Mouse (Mus musculus) liver, adult 2 months (tissue): ENCODE results near the gene Ago1. TPM values are rescaled to one million over a fixed set of nuclear protein-coding genes. Genes with fewer than 3 reads are reported as not detected.

Experiments
- DNase-seq: peaks from one replicate; pipeline ENCODE4 v3.0.0-alpha.2; 2011; ENCODE audit warnings: low read depth, low spot score; ENCODE audit errors: extremely low read depth
- H3K27ac ChIP-seq: fragments of 200-500 bp; replicated peaks from 2 replicates; pipeline ENCODE4 v1.5.1; 2012; ENCODE audit warnings: low read depth, mild to moderate bottlenecking, control low read depth, inconsistent platforms, low read length; ENCODE audit not compliant: insufficient read depth
- H3K27me3 ChIP-seq: fragments of 200-500 bp; 2 replicates; pipeline ENCODE4 v1.6.1; 2012; ENCODE audit warnings: mild to moderate bottlenecking, moderate library complexity, low read length, inconsistent platforms; ENCODE audit not compliant: control insufficient read depth, insufficient read depth
- H3K36me3 ChIP-seq: fragments of 200-500 bp; 2 replicates; pipeline ENCODE4 v1.6.1; 2012; ENCODE audit warnings: low read length, inconsistent platforms; ENCODE audit not compliant: control insufficient read depth, insufficient read depth
- H3K4me1 ChIP-seq: fragments of 200-500 bp; 2 replicates; pipeline ENCODE4 v1.6.1; 2011; ENCODE audit warnings: low read length; ENCODE audit not compliant: control insufficient read depth, insufficient read depth
- H3K4me3 ChIP-seq: fragments of 200-500 bp; 2 replicates; pipeline ENCODE4 v1.5.1; 2011; ENCODE audit warnings: low read depth, mild to moderate bottlenecking, control low read depth, low read length, moderate library complexity; ENCODE audit not compliant: insufficient read depth
- H3K79me2 ChIP-seq: fragments of 200-500 bp; 2 replicates; pipeline ENCODE4 v1.6.1; 2012; ENCODE audit warnings: inconsistent platforms, mild to moderate bottlenecking, low read length, moderate library complexity; ENCODE audit not compliant: control insufficient read depth, insufficient read depth
- H3K9ac ChIP-seq: fragments of 200-500 bp; 2 replicates; pipeline ENCODE4 v1.6.1; 2012; ENCODE audit warnings: low read depth, mild to moderate bottlenecking, control low read depth, inconsistent platforms, low read length
- CTCF ChIP-seq: fragments of 200-500 bp; IDR thresholded peaks from 2 replicates; pipeline ENCODE4 v1.5.1; 2011; ENCODE audit warnings: low read depth, low read length, control low read depth
- POLR2A ChIP-seq: fragments of 200-500 bp; IDR thresholded peaks from 2 replicates; pipeline ENCODE4 v1.6.1; 2011; ENCODE audit warnings: low read length, control low read depth; ENCODE audit not compliant: insufficient read depth; ENCODE audit errors: extremely low read depth
- WGBS: fragments of 180-500 bp; shearing (Covaris S2); methylation state at CpG from one replicate; pipeline ENCODE4 v1.1.7; 2018; 5-methylcytosine and 5-hydroxymethylcytosine counted together
- polyA plus RNA-seq: library from polyadenylated mRNA; depleted of rRNA; stranded (reverse); fragments of >200 nt; gene quantifications from 2 replicates; pipeline ENCODE4 v1.2.3, GENCODE M21; 2012
- total RNA-seq: library from RNA; depleted of rRNA; stranded (reverse); fragments of >200 nt; gene quantifications from 2 replicates; pipeline ENCODE4 v1.2.3, GENCODE M21; 2014

The Ago1 gene
- total and polyA plus RNA-seq, 2 experiments, result 6.5 to 9.7 TPM

DNA sequence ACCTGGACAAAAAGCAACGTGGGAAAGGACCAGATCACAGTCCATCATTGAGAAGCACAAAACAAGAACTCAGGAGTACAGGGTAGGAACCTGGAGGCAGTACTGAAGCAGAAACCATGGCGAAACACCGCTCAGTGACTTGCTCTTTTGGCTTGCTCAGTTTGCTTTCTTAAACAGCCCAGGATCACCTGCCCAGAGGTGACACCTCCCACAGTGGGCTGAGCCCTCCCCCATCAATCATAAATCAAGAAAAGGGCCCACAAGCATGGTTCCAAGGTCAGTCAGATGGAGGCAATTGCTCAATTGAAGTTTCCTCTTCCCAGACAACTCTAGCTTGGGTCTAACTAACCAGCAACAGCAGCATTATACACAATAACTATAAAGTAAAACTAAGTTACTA is 15.5 kb upstream of the Ago1 start:
- Histone ChIP-seq H3K4me1 (peaks cover 2% of the 10 kb centered on the region; the same call in 1 of the 2 replicates), H3K79me2 (no peaks in the 10 kb centered on the region), H3K27me3 (no peaks in the 10 kb centered on the region), H3K9ac (no peak overlapping the region), H3K27ac (no peak overlapping the region), H3K4me3 (no peak overlapping the region), H3K36me3 (no peaks in the 10 kb centered on the region)
- WGBS, result 76% methylated on average over 3 of the region's 3 CpGs
- TF ChIP-seq POLR2A, result no peak
- TF ChIP-seq CTCF, result no peak
- DNase-seq, result no peak

DNA sequence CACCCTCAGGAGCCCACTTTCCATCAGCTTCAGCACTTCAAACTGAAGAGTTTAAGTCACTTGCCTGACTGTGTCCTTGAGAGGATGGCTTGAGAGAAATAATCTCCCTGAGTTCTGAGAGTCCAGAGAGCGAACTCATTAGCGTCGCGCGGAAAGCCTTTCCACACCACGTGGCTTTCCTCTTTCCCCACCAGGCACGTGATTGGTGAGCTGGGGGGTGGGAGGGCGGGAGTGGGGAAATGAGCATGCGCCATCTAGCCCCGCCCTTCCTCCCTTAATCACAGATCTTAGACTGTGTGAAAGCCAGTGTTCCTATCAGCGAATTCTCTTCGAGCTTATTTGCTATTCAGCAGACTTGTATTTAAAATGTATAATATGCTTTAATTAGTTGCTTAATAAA is 14.6 kb upstream of the Ago1 start:
- Histone ChIP-seq H3K36me3 (no peaks in the 10 kb centered on the region), H3K9ac (no peak overlapping the region), H3K27ac (no peak overlapping the region), H3K4me3 (no peak overlapping the region), H3K79me2 (no peaks in the 10 kb centered on the region), H3K27me3 (no peaks in the 10 kb centered on the region), H3K4me1 (peaks cover 2% of the 10 kb centered on the region; the same call in 1 of the 2 replicates)
- DNase-seq, result no peak
- TF ChIP-seq CTCF (no peak), POLR2A (no peak)
- 86% methylated on average over 12 of the region's 12 CpGs for WGBS

DNA sequence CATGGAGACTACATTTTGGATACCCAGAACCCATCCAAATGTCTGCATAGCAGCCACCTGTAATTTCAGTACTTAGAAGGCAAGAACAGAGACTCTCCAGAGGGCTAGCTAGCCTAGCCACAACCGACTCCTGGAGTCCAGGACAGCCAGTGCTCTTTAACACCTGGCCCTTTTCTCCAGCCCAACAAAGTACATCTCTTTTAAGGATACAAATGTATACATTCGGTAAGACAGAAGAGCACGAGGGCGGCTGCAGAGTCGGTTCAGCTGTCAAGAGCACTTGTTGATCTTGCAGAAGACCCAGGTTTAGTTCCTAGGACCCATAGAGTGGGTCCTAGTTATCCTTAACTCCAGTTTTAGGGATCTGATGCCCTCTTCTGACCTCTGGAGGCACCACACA is 13.1 kb upstream of the Ago1 start:
- no peak overlapping the region for H3K4me3 ChIP-seq
- H3K27ac ChIP-seq, result no peak overlapping the region
- no peak for DNase-seq
- 96% methylated on average over 5 of the region's 5 CpGs for WGBS
- H3K79me2 ChIP-seq, result no peaks in the 10 kb centered on the region
- peaks cover 2% of the 10 kb centered on the region; the same call in 1 of the 2 replicates for H3K4me1 ChIP-seq
- no peak for TF ChIP-seq POLR2A
- no peak for TF ChIP-seq CTCF
- H3K36me3 ChIP-seq, result no peaks in the 10 kb centered on the region
- no peak overlapping the region for H3K9ac ChIP-seq
- H3K27me3 ChIP-seq, result no peaks in the 10 kb centered on the region

DNA sequence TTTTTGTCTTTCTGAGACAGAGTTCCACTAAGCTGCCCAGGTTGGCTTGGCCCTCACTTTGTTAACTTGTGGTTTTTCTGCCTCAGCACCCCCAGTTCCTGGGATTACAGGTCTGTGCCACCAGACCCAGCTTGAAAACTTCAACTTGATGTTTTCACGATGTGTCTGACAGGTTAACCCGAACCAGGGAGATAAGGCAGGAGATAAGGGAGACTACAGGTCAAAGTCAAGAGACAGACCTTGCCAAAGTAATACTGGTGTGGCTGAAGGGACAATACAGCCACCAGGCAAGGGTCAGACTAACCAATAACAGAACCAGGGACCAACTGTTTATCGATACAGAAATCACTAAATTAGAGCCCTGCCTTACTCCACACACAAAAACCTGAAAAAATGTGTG is 11.9 kb upstream of the Ago1 start:
- TF ChIP-seq CTCF (no peak), POLR2A (no peak)
- Histone ChIP-seq H3K27ac (no peak overlapping the region), H3K79me2 (no peaks in the 10 kb centered on the region), H3K4me1 (peaks cover 2% of the 10 kb centered on the region; the same call in 1 of the 2 replicates), H3K27me3 (no peaks in the 10 kb centered on the region), H3K9ac (no peak overlapping the region), H3K4me3 (no peak overlapping the region), H3K36me3 (no peaks in the 10 kb centered on the region)
- WGBS, result 17% methylated on average over 3 of the region's 3 CpGs
- peak; percentile 73 for DNase-seq

DNA sequence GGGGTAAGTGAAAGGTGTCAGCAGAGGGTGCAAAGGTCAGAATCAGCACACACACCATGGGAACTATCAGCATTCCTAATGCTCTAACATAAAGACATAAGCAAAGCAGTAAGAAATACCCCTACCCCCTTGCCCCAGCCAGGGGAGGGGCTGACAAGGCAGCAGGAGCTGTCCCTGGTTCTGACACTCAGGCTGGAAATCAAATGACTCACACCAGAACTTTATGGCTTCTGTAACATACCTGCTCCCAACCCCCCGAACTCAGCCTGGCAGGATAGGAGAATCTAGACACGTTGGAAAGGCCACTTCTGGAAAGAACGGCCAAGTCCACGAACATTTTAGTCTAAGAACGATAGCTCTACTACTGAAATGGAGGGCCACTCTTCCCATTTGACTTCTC is 4.6 kb upstream of the Ago1 start:
- Histone ChIP-seq H3K27me3 (no peaks in the 10 kb centered on the region), H3K4me1 (0 out of 2 replicates have a peak, but pooled peaks cover 2% of the 10 kb centered on the region), H3K9ac (no peak overlapping the region), H3K79me2 (no peaks in the 10 kb centered on the region; the same call in 1 of the 2 replicates), H3K27ac (no peak overlapping the region), H3K36me3 (no peaks in the 10 kb centered on the region), H3K4me3 (no peak overlapping the region)
- no peak for DNase-seq
- 47% methylated on average over 5 of the region's 5 CpGs for WGBS
- TF ChIP-seq CTCF, result no peak
- TF ChIP-seq POLR2A, result no peak

DNA sequence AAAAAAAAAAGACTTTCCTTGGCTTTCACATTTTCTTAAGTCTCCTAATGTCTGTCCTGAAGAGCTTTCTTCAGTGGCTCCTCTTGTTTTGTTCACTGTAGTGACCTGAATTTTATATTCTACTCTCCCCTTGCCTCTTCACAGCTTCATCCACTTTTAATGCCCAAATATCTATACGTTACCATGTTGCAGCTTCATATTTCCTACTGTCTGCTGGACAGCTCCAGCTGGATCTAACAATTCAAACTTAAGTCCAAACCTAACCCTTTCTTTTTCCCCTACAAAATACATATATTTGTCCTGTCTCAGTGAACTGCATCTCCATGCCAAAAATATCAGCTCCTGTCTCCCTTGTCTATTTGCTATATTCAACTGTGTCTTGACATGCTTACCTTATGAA is 951 bp upstream of the Ago1 start:
- 0 out of 2 replicates have a peak, but pooled peaks cover 2% of the 10 kb centered on the region for H3K4me1 ChIP-seq
- H3K9ac ChIP-seq, result no peak overlapping the region
- no peak for TF ChIP-seq CTCF
- no peak for TF ChIP-seq POLR2A
- no peak overlapping the region for H3K4me3 ChIP-seq
- no peak overlapping the region for H3K27ac ChIP-seq
- peaks cover 6% of the 10 kb centered on the region for H3K79me2 ChIP-seq
- no peaks in the 10 kb centered on the region for H3K36me3 ChIP-seq
- DNase-seq, result no peak
- H3K27me3 ChIP-seq, result no peaks in the 10 kb centered on the region
- WGBS, result 93% methylated on average over 1 of the region's 1 CpGs
